Mouse (Mus musculus): ENCODE measurements around the gene Pipox.

DNA sequence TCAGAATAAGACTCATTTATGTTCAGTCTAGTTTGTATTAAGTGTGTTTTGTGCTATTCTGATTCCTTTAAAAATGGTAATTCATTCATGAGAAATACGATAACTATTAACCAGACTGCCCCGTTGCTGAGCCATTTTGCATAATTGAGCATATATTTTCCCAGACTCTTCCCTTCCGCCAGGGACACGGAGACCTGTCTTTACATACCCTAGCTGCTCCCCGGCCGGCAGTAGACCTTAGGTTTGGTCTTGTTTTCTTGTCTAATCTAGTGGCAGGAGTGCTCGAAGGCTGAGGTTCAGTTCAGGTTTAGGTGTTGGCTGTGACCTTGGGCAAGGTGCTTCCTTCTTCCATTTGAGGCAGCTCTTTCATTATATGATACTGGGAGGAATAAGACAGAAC lies 31.0 kb downstream of the Pipox start:
- TF ChIP-seq CTCF (IDR thresholded peaks at IDR 0.05; ENCODE audit: control insufficient read depth, insufficient read depth, insufficient replicate concordance, low read depth, low read length) (no peak), POLR2A (IDR thresholded peaks at IDR 0.05; ENCODE audit: control insufficient read depth, low read depth, low read length) (no peak)
